Mouse (Mus musculus) heart, embryonic 11.5 days (tissue): Measurements from ENCODE around the gene Muc20. TPM values are rescaled to one million over a fixed set of nuclear protein-coding genes. Genes with fewer than 3 reads are reported as not detected.

Experiments used
- ATAC-seq: fragments of 200-750 bp; cut with Nextera tagmentation; replicated peaks from 2 replicates; pipeline ENCODE4 v1.8.0; 2017; ENCODE audit warnings: moderate library complexity; ENCODE audit not compliant: insufficient number of reproducible peaks, low FRiP score, low TSS enrichment
- H3K27ac ChIP-seq: fragments of 300-500 bp; sonication (generic); 2 replicates; pipeline ENCODE4 v1.5.1; 2014; ENCODE audit warnings: mild to moderate bottlenecking, low read depth, low read length
- H3K27me3 ChIP-seq: fragments of 300-500 bp; sonication (generic); 2 replicates; pipeline ENCODE4 v1.6.1; 2014; ENCODE audit warnings: mild to moderate bottlenecking, low read length, mixed read lengths; ENCODE audit not compliant: control insufficient read depth, insufficient read depth
- H3K36me3 ChIP-seq: fragments of 300-500 bp; sonication (generic); 2 replicates; pipeline ENCODE4 v1.6.1; 2014; ENCODE audit warnings: mild to moderate bottlenecking, low read length, moderate library complexity, mixed read lengths; ENCODE audit not compliant: control insufficient read depth, insufficient read depth
- H3K4me1 ChIP-seq: fragments of 300-500 bp; sonication (generic); 2 replicates; pipeline ENCODE4 v1.6.1; 2014; ENCODE audit warnings: low read length; ENCODE audit not compliant: control insufficient read depth, insufficient read depth
- H3K4me2 ChIP-seq: fragments of 300-500 bp; sonication (generic); 2 replicates; pipeline ENCODE4 v1.6.1; 2014; ENCODE audit warnings: mild to moderate bottlenecking, moderate library complexity
- H3K4me3 ChIP-seq: fragments of 300-500 bp; sonication (generic); 2 replicates; pipeline ENCODE4 v1.5.1; 2014; ENCODE audit warnings: low read depth, low read length
- H3K9ac ChIP-seq: fragments of 300-500 bp; sonication (generic); 2 replicates; pipeline ENCODE4 v1.6.1; 2014; ENCODE audit warnings: mild to moderate bottlenecking, low read depth, low read length, moderate library complexity
- H3K9me3 ChIP-seq: fragments of 300-500 bp; sonication (generic); replicated peaks from 2 replicates; pipeline ENCODE4 v1.6.1; 2016; ENCODE audit warnings: low read length; ENCODE audit not compliant: control insufficient read depth
- WGBS: fragments of 180-500 bp; shearing (Covaris S2); extraction: QIAGEN DNeasy Blood & Tissue Kit; methylation state at CpG from one replicate; pipeline ENCODE4 v1.1.7; 2014; ENCODE audit not compliant: insufficient replicate concordance; 5-methylcytosine and 5-hydroxymethylcytosine counted together
- polyA plus RNA-seq: library from polyadenylated mRNA; unstranded; fragments of >200 nt; fragmentation: Nextera tagmentation; extraction: Ambion mirVana; gene quantifications from 2 replicates; pipeline ENCODE4 v1.2.1, GENCODE M21; 2014

Muc20 gene
- polyA plus RNA-seq, 1 experiment from 2014 or later = not detected

DNA sequence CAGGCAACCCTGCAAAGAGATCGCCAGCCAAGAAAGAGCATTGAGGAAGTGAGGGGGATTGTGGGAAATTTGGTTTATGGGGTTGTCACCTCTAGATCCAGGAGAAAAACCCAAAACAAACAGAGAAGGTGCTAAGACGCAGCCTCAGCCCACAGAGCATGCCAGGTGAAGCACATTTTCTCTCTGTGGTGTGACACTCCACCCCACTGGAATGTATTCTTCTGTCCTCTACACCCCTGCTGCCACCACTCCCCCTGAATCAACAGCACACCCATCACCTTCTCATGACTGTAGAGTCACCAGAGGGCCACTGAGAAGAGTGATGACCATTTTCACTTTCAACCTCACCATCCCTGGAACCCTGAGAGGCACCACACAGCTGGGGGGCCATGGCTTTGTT, 54.5 kb downstream of the Muc20 start:
- Histone ChIP-seq H3K9me3 (no peaks in the 10 kb centered on the region), H3K4me2 (no peak overlapping the region), H3K27ac (no peak overlapping the region), H3K9ac (no peak overlapping the region), H3K4me1 (no peaks in the 10 kb centered on the region), H3K4me3 (no peak overlapping the region), H3K36me3 (no peaks in the 10 kb centered on the region), H3K27me3 (no peaks in the 10 kb centered on the region)
- no peak for ATAC-seq
- WGBS = 79% methylated on average over 2 of the region's 2 CpGs

- Histone ChIP-seq H3K36me3 (no peaks in the 10 kb centered on the region), H3K4me3 (no peak overlapping the region), H3K4me2 (no peak overlapping the region), H3K27me3 (no peaks in the 10 kb centered on the region), H3K4me1 (no peaks in the 10 kb centered on the region), H3K9ac (no peak overlapping the region), H3K9me3 (no peaks in the 10 kb centered on the region), H3K27ac (no peak overlapping the region)
- WGBS = 73% methylated on average over 9 of the region's 9 CpGs
- ATAC-seq = no peak
Observed at GRCm38 (mm10) chr16:32741366-32741765, 55.9 kb downstream of the Muc20 start.

- Histone ChIP-seq H3K9me3 (no peaks in the 10 kb centered on the region), H3K4me3 (no peak overlapping the region), H3K9ac (no peak overlapping the region), H3K27me3 (no peaks in the 10 kb centered on the region), H3K36me3 (no peaks in the 10 kb centered on the region), H3K4me1 (no peaks in the 10 kb centered on the region), H3K27ac (no peak overlapping the region), H3K4me2 (no peak overlapping the region)
- no peak for ATAC-seq
- 82% methylated on average over 8 of the region's 8 CpGs for WGBS
Observed at GRCm38 (mm10) chr16:32740003-32740663, 57.1 kb downstream of the Muc20 start.

GRCm38 (mm10) chr16:32736022-32736421, 61.2 kb downstream of the Muc20 start:
- no peaks in the 10 kb centered on the region for H3K27me3 ChIP-seq
- 0 out of 2 replicates have a peak, but pooled peaks cover 2% of the 10 kb centered on the region for H3K9me3 ChIP-seq
- no peaks in the 10 kb centered on the region for H3K36me3 ChIP-seq
- no peak overlapping the region for H3K9ac ChIP-seq
- no peak overlapping the region for H3K4me3 ChIP-seq
- no peaks in the 10 kb centered on the region for H3K4me1 ChIP-seq
- ATAC-seq = no peak
- 45% methylated on average over 3 of the region's 3 CpGs for WGBS
- H3K27ac ChIP-seq = no peak overlapping the region
- no peak overlapping the region for H3K4me2 ChIP-seq

GRCm38 (mm10) chr16:32735586-32735985, 61.6 kb downstream of the Muc20 start, which contains the start of gene Muc4:
Muc4 (plus strand) TSS chr16:32735886.
- Histone ChIP-seq H3K36me3 (no peaks in the 10 kb centered on the region), H3K27ac (no peak within 1 kb of the TSS), H3K27me3 (no peaks in the 10 kb centered on the region), H3K4me1 (no peaks in the 10 kb centered on the region), H3K9ac (no peak within 1 kb of the TSS), H3K4me2 (no peak within 1 kb of the TSS), H3K9me3 (0 out of 2 replicates have a peak, but pooled peaks cover 2% of the 10 kb centered on the region), H3K4me3 (no peak within 1 kb of the TSS)
- 82% methylated on average over 2 of the region's 2 CpGs for WGBS
- no peak for ATAC-seq

GRCm38 (mm10) chr16:32733213-32733612, 64.0 kb downstream of the Muc20 start:
- Histone ChIP-seq H3K4me2 (no peak overlapping the region), H3K27me3 (no peaks in the 10 kb centered on the region), H3K27ac (no peak overlapping the region), H3K9me3 (0 out of 2 replicates have a peak, but pooled peaks cover 2% of the 10 kb centered on the region), H3K4me3 (no peak overlapping the region), H3K36me3 (no peaks in the 10 kb centered on the region), H3K4me1 (no peaks in the 10 kb centered on the region), H3K9ac (no peak overlapping the region)
- ATAC-seq = no peak
- WGBS = 81% methylated on average over 3 of the region's 3 CpGs

- WGBS = 67% methylated on average over 1 of the region's 1 CpGs
- H3K4me1 ChIP-seq = no peaks in the 10 kb centered on the region
- 0 out of 2 replicates have a peak, but pooled peaks cover 2% of the 10 kb centered on the region for H3K9me3 ChIP-seq
- no peak overlapping the region for H3K27ac ChIP-seq
- no peak overlapping the region for H3K4me3 ChIP-seq
- ATAC-seq = no peak
- no peak overlapping the region for H3K9ac ChIP-seq
- no peak overlapping the region for H3K4me2 ChIP-seq
- H3K36me3 ChIP-seq = no peaks in the 10 kb centered on the region
- H3K27me3 ChIP-seq = no peaks in the 10 kb centered on the region
Observed at GRCm38 (mm10) chr16:32728730-32729129, 68.5 kb downstream of the Muc20 start.

DNA sequence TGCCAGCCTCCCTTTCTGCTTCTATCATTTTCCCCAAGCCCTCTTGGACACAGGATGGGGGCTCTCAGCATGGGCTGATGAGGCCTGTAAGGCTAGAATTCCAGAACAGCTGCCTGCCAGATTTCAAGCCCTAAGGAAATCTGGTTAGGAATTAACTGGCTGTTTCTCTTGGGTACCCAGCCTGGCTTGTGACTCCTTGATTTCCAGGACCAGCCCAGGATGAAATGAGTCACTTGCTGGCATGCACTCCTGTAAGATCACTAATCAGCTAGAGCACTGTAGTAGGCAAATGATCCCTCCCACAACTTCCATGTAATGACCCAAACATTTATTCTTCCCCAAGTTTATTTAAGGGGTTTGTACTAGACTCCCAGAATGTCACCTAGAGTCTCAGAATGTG, 69.0 kb downstream of the Muc20 start:
- no peaks in the 10 kb centered on the region for H3K9me3 ChIP-seq
- H3K9ac ChIP-seq = no peak overlapping the region
- no peaks in the 10 kb centered on the region for H3K27me3 ChIP-seq
- no peak overlapping the region for H3K4me2 ChIP-seq
- no peak overlapping the region for H3K27ac ChIP-seq
- no peaks in the 10 kb centered on the region for H3K36me3 ChIP-seq
- no peak overlapping the region for H3K4me3 ChIP-seq
- H3K4me1 ChIP-seq = no peaks in the 10 kb centered on the region
- ATAC-seq = no peak
